Mouse (Mus musculus) heart, embryonic 15.5 days (tissue): ENCODE data around the gene Unc93a2. TPM values are rescaled to one million over a fixed set of nuclear protein-coding genes. Genes with fewer than 3 reads are reported as not detected.
"Not testable (repeated sequence)": the region's sequence is repeated elsewhere in the genome, so short reads cannot be mapped to it uniquely, and the experiment has no call there.

ENCODE experiments used
- ATAC-seq: fragments of 200-750 bp; cut with Nextera tagmentation; replicated peaks from 2 replicates; pipeline ENCODE4 v1.8.0; 2017; ENCODE audit warnings: low read depth, moderate TSS enrichment; ENCODE audit not compliant: insufficient number of reproducible peaks, insufficient read depth, low FRiP score
- H3K27ac ChIP-seq: fragments of 300-500 bp; sonication (generic); 2 replicates; pipeline ENCODE4 v1.5.1; 2015; ENCODE audit warnings: mild to moderate bottlenecking, inconsistent platforms
- H3K27me3 ChIP-seq: fragments of 300-500 bp; sonication (generic); 2 replicates; pipeline ENCODE4 v1.6.1; 2015; ENCODE audit warnings: inconsistent platforms
- H3K36me3 ChIP-seq: fragments of 300-500 bp; sonication (generic); 2 replicates; pipeline ENCODE4 v1.6.1; 2015; ENCODE audit warnings: mild to moderate bottlenecking, inconsistent platforms
- H3K4me1 ChIP-seq: fragments of 300-500 bp; sonication (generic); replicated peaks from 2 replicates; pipeline ENCODE4 v1.6.1; 2015; ENCODE audit warnings: inconsistent platforms
- H3K4me2 ChIP-seq: fragments of 300-500 bp; sonication (generic); 2 replicates; pipeline ENCODE4 v1.6.1; 2015; ENCODE audit warnings: inconsistent platforms, mild to moderate bottlenecking, moderate library complexity
- H3K4me3 ChIP-seq: fragments of 300-500 bp; sonication (generic); 2 replicates; pipeline ENCODE4 v1.5.1; 2015; ENCODE audit warnings: mild to moderate bottlenecking, inconsistent platforms
- H3K9ac ChIP-seq: fragments of 300-500 bp; sonication (generic); 2 replicates; pipeline ENCODE4 v1.6.1; 2015; ENCODE audit warnings: mild to moderate bottlenecking, inconsistent platforms
- H3K9me3 ChIP-seq: fragments of 300-500 bp; sonication (generic); replicated peaks from 2 replicates; pipeline ENCODE4 v1.6.1; 2016; ENCODE audit warnings: inconsistent platforms
- WGBS: fragments of 180-500 bp; shearing (Covaris S2); methylation state at CpG from one replicate; pipeline ENCODE4 v1.1.7; 2015; ENCODE audit warnings: mixed read lengths; 5-methylcytosine and 5-hydroxymethylcytosine counted together
- polyA plus RNA-seq: library from polyadenylated mRNA; unstranded; fragments of >200 nt; fragmentation: Nextera tagmentation; extraction: Ambion mirVana; gene quantifications from 2 replicates; pipeline ENCODE4 v1.2.1, GENCODE M21; 2015

Gene Unc93a2
- polyA plus RNA-seq, 1 experiment from 2014 or later, result not detected

DNA sequence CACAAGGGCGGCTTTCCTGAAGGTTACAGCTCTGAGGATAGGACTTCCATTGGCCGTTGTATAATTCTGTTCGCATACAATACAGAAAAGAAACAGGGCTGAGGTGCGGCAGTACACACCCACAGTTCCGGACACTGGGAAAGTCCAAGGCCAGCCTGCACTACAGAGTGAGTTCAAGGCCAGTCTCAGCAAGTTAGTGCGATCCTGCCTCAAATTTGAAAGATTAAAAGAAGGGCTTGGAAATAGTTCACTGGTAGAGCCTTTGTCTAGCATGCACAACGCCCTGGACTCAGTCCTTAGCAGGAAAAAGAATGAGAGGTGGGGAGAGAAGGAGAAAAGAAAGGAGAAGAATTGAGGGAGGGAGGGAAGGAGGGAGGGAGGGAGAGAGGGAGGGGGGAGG, 9.9 kb upstream of the Unc93a2 start:
- H3K36me3 ChIP-seq, H3K27ac ChIP-seq, H3K4me1 ChIP-seq, H3K4me3 ChIP-seq, H3K9me3 ChIP-seq, H3K4me2 ChIP-seq, ATAC-seq, H3K27me3 ChIP-seq, H3K9ac ChIP-seq: not testable (repeated sequence)
- WGBS, result 85% methylated on average over 7 of the region's 7 CpGs

DNA sequence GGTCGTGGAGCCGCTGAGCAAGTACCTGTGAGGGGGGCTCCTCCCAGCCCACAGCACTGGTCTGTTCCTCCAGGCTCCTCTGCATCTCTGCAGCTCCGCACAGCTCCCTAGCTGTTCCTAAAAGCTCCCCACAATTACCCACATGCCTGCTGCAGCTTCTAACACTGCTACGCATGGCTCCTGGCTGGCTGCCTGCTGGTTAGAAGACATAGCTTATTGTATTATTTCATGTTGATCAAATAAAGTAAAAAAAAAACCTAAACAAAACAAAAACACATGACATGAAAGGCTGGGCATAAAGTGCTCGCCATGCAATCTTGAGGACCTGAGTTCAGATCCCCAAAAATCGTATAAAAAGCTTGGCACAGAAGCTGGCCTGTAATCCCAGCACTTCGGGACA, 4.6 kb upstream of the Unc93a2 start:
- not testable (repeated sequence) for ATAC-seq, H3K9me3 ChIP-seq
- WGBS, result 71% methylated on average over 7 of the region's 7 CpGs

DNA sequence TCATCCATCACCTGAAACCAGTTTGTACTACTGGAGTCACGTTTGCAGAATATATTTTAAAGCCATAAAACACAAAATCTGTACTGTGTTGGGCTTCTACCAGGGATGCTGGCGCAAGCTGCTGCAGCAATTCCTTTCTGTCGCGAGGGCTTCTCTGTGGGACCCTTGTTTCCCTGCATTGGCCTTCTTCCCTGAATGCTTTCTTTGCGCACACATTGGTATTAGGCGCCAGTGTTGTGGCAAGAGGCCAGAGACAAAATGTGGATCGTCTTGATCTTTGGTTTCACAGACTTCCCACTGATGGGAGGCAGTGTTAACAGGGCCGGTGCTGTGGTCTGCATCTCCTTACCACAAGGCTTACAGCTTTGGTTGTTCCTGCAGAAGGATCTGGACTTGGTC, 3.7 kb upstream of the Unc93a2 start:
- WGBS, result 71% methylated on average over 8 of the region's 8 CpGs
- not testable (repeated sequence) for H3K4me2 ChIP-seq, H3K4me3 ChIP-seq, H3K9me3 ChIP-seq, H3K4me1 ChIP-seq, H3K27ac ChIP-seq, H3K36me3 ChIP-seq, ATAC-seq, H3K9ac ChIP-seq, H3K27me3 ChIP-seq

More for the DNA sequence above, 4.6 kb upstream of the Unc93a2 start:
- not testable (repeated sequence) for H3K27ac ChIP-seq, H3K9ac ChIP-seq, H3K4me2 ChIP-seq, H3K4me3 ChIP-seq, H3K27me3 ChIP-seq, H3K4me1 ChIP-seq, H3K36me3 ChIP-seq

DNA sequence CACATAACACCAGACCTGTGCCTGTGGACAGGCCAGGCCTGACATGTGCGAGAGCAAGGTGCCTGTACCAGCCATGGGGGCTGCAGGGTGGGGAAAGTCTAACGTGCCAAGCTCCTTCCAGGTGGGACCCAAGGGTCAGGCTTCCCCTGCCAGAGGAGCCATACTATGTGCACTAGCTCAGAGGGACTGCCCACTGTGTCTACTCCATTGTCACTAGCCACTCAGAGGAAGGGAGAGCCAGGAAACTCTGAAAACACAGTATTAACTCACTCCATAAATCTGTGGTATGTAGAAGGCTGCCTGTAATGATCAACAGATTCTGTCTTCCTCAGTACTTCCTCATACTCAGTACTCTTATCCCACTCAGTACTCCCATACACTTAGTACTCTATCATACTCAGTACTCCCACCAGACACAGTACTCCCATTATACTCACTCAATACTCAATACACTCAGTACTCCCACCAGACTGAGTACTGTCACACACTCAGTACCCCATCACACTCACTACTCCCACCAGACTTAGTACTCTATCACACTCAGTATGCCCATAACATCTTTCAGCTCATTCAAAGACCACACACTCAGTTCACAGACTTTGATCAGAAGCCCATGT, 3.2 kb upstream of the Unc93a2 start:
- no CpG with 5 or more reads among the region's 2 CpGs for WGBS
- H3K4me1 ChIP-seq, H3K4me3 ChIP-seq, H3K4me2 ChIP-seq, H3K27me3 ChIP-seq, H3K36me3 ChIP-seq, H3K27ac ChIP-seq, H3K9me3 ChIP-seq, H3K9ac ChIP-seq: not testable (repeated sequence)
- peak; percentile 28; the same call in 1 of the 2 replicates for ATAC-seq

DNA sequence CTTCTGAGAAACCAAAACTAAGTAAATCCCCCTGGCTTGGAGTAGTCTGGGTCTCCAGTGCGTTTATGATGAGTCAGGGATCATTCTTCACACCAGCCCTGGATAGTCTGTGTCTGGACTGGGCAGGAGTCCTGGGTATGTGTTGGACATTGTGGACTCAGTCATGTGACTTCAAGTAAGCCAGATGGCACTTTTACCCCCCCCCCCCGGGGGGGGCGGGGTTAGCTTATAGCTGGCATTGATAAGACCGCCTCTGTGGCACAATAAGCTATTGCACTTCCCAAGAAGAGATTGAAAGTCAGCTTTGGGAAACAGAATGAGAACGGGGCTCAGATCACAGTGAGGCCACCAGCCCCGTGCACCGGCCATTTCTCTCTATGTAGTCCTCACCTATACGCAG, 752 bp upstream of the Unc93a2 start:
- H3K9ac ChIP-seq, H3K4me1 ChIP-seq, H3K36me3 ChIP-seq, H3K9me3 ChIP-seq, H3K4me2 ChIP-seq, ATAC-seq, H3K27me3 ChIP-seq, H3K4me3 ChIP-seq, H3K27ac ChIP-seq: not testable (repeated sequence)
- WGBS, result 70% methylated on average over 8 of the region's 8 CpGs

DNA sequence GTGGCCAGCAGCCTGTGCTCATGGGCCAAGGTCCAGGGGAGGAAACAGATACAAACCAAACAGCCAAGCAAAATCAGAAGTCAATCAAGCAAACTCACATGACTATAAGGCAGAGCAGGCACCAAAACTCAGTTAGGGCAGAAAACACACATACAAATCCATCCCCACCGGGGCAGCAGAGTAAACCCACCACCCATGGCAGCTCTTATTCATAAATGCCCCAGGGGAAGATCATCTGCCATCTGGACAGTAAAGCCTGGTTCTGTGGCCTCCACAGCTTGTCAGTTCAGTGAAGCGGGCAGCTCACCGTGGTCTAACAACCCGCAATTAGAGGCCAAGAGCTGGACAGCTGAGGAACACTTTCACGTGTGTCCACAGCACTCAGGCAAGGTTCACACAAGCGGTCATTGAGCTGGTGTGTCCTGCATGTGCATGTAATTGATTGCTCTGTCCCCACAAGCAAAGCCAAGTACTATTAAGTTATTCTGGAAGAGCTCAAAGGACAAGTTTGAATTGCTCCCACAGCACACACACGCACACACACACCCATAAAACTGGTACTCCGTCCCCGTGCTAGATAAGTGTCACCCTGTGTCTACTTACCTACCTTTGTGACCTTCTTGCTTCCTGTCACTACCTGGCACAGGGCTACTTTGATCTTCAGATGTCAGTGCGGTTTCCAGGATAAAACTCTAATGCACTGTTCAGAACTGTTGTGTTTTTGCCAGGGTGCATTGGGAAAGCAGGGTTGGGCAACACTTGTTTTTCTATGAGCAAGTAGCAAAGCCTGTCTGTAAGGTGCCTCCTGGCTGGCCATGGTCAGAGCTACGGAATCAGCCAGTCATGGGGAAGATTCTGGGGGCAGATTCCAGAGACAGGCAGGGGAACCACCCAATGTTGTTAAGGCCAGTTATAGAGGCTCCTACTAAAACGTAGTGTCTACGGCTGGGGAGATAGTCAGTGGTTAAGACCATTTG, 1.8 kb downstream of the Unc93a2 start:
- not testable (repeated sequence) for H3K27me3 ChIP-seq, H3K4me3 ChIP-seq, H3K36me3 ChIP-seq, H3K9me3 ChIP-seq, H3K4me1 ChIP-seq, H3K9ac ChIP-seq, ATAC-seq, H3K27ac ChIP-seq, H3K4me2 ChIP-seq
- 89% methylated on average over 12 of the region's 13 CpGs for WGBS

DNA sequence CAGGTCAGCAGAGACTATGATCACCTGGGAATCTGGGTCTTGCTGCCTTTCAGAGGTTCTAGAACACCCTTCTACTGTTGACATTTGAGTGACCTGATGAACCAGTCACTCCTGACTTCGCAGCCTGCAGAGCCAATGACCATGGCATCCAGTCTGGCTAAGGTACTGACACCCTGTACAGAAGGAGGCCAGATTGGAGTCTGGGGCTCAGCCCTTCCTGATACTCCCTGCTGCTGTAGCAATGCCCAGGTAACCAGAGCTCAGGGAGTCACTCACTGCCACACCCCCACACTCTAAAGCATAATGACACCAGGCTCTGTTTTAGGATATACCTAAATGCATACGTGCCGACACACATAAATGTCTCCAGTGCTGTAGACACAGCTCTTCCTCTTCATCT, 2.6 kb downstream of the Unc93a2 start:
- not testable (repeated sequence) for H3K4me3 ChIP-seq, H3K27ac ChIP-seq, ATAC-seq, H3K36me3 ChIP-seq, H3K9me3 ChIP-seq, H3K9ac ChIP-seq, H3K4me2 ChIP-seq, H3K4me1 ChIP-seq, H3K27me3 ChIP-seq
- WGBS, result 79% methylated on average over 1 of the region's 3 CpGs

DNA sequence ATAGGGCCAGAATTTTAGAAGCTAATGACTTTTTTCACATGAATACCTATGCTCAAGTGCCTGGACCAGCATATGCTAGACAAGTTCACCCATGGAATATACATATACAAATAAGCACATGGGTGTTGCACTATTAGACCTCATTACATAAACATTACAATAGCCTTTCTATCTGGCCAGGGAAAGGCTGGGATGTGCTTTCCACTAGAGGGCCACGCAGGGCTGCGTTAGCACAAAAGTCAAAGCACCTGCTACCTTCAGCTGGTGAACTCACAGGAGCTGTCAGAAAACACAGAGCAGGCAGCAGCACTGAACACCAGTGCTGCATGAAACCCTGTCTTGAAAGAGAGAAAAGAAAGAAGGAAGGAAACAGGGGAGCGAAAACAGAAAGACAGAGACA, 7.4 kb downstream of the Unc93a2 start:
- not testable (repeated sequence) for H3K9ac ChIP-seq, H3K4me1 ChIP-seq, ATAC-seq, H3K4me3 ChIP-seq, H3K27ac ChIP-seq, H3K27me3 ChIP-seq, H3K36me3 ChIP-seq, H3K4me2 ChIP-seq, H3K9me3 ChIP-seq
- 37% methylated on average over 2 of the region's 3 CpGs for WGBS

DNA sequence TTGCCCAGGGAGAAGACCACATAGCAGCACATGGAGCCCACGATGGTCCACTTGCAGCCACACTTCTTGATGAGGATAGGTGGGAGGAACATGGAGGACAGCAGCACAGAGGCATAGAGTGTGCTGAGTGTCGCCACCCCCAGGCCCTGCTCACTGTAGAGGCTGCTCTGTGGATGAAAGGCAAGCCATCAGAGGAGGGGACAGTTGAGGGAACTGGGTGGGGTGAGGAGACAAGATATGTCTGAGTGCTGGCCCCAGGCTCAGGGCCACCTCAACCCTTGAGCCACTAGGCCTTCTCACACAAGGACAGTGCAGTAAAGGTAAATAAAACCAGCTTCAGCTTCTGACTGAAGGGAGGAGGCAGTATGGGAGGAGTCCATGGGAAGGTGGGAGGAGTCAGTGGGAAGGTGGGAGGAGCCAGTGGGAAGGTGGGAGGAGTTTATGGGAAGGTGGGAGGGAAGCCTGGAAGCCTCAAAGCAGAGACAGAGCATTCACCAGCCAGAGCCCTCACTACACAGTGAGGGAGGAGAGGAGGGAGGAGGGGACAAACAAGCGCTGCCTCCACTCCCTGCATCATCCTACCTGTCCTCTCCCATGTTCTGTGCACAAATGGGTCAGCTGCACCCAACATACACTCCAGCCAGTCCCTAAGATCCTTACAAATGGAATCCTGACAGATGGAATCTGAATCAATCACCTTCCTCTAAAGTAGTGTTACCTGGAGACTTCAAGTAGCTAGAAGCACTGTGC, 8.1 kb downstream of the Unc93a2 start:
- not testable (repeated sequence) for H3K27me3 ChIP-seq, H3K9me3 ChIP-seq, H3K4me2 ChIP-seq, H3K36me3 ChIP-seq, ATAC-seq, H3K9ac ChIP-seq, H3K27ac ChIP-seq, H3K4me1 ChIP-seq, H3K4me3 ChIP-seq
- WGBS, result 100% methylated on average over 1 of the region's 3 CpGs

DNA sequence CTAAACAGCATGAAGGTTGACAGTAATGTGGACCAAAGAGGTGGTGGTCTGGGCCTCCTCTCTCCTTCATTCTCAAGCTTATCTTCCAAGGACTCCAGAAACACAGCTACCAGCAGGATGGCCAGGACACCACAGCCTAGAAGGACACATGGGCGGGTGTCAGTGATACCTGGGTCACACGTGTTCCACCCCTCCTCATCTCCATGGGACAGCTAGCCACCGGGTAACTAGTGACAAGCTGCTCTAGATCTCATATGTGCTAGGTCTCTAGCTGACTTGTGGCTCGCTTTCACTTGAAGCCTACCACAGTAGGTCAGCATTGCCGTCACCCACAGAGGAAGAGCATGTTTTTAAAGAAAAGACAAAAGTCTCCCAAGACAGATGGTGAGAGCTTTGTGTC, 13.4 kb downstream of the Unc93a2 start, which contains the start of gene Gm49630:
Gene Gm49630, minus strand, starts transcription at position 101 of the 400 bp plus-strand sequence.
- WGBS, result 79% methylated on average over 4 of the region's 5 CpGs
- not testable (repeated sequence) for ATAC-seq, H3K36me3 ChIP-seq, H3K9ac ChIP-seq, H3K27ac ChIP-seq, H3K27me3 ChIP-seq, H3K9me3 ChIP-seq, H3K4me1 ChIP-seq, H3K4me3 ChIP-seq, H3K4me2 ChIP-seq

DNA sequence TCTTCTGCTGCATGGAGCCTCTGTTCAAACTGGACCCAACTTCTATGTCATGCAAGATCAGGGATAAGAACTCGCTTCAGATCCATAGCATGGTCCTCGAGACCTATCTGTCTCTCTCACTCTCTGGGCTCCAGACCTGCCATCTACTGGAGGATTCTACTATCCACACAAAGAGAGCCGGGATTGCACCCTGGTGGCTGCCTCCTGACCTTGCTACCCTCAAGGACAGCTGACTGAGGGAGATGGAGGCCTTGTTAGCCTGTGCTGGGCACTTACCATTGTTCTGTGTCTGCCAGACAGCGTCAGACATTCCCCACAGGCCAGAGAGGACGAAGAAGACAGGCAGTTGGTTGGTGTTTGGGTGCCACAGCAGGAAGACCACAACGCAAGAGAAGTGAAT, 15.9 kb downstream of the Unc93a2 start:
- WGBS, result 50% methylated on average over 6 of the region's 6 CpGs
- not testable (repeated sequence) for H3K27ac ChIP-seq

More for the DNA sequence above, 15.9 kb downstream of the Unc93a2 start:
- not testable (repeated sequence) for ATAC-seq, H3K4me3 ChIP-seq, H3K4me1 ChIP-seq, H3K27me3 ChIP-seq, H3K36me3 ChIP-seq, H3K4me2 ChIP-seq, H3K9ac ChIP-seq, H3K9me3 ChIP-seq
